Mouse (Mus musculus): ENCODE measurements around the gene Saa3.

DNA sequence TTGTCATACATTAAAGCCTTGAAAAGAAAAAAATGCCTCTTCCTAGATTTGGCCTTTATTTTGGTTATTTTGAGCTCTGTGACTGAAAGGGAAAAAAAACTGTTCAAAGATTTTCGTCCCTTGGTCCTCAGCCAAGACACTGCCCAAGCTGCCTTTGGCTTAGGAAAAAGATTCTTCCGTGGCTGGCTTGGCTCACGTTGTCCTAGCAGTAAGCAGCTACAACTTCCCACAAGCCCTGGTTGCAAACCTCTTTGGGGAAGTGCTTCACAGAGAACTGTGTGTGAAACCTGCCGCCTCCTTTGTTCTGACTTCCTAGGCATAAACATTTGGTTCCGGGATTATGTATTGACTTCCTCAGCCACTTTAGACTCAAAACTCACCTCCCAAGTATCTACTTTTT lies 1.4 kb upstream of the Saa3 start:
- no peak for TF ChIP-seq ZNF384 (IDR thresholded peaks at IDR 0.05; ENCODE audit: low read depth, low read length)
- no peak for TF ChIP-seq CHD2 (IDR thresholded peaks at IDR 0.05; ENCODE audit: low read depth, low read length)
- no peak for TF ChIP-seq MAFK (IDR thresholded peaks at IDR 0.05; ENCODE audit: insufficient read depth, low read depth, low read length)

All from ES-E14 (cell line).